Mouse (Mus musculus): ENCODE data around the gene Sln. TPM values are rescaled to one million over a fixed set of nuclear protein-coding genes. Genes with fewer than 3 reads are reported as not detected.

The Sln gene
- polyA plus RNA-seq (2012; ENCODE audit: insufficient read depth, low replicate concordance) = not detected in 2 replicates

DNA sequence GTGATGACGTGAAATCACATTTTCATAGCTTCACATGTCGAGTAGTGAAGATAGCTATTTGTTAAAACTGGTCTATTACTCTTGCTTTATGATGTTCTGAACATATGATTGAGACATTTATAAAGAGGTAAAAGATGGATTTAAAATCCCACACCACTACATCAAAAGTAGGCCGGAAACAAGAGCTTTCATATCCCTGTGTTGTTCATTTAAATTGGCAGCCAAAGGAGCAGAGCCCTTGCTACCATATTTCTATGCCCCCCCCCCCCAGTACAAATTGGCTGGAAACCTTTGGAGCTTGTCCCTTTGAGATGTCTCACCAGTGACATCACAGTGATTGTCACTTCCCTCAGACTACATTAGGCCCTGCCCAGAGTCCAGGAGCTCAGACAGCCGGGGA, at the start of gene Sln:
Gene Sln (plus strand): TSS at position 301 of the 400 bp plus-strand sequence.
- Histone ChIP-seq H3K9me3 (no peaks in the 10 kb centered on the region), H3K4me3 (replicated peaks) (no peak within 1 kb of the TSS), H3K36me3 (replicated peaks; ENCODE audit: low read length) (no peaks in the 10 kb centered on the region), H3K4me1 (no peaks in the 10 kb centered on the region), H3K27me3 (replicated peaks) (peaks cover 2% of the 10 kb centered on the region)
- no peak for TF ChIP-seq FLI1 (IDR thresholded peaks at IDR 0.05; ENCODE audit: low read length)
- TF ChIP-seq GATA1 (IDR thresholded peaks at IDR 0.05; ENCODE audit: borderline replicate concordance, low read length) = no peak

DNA sequence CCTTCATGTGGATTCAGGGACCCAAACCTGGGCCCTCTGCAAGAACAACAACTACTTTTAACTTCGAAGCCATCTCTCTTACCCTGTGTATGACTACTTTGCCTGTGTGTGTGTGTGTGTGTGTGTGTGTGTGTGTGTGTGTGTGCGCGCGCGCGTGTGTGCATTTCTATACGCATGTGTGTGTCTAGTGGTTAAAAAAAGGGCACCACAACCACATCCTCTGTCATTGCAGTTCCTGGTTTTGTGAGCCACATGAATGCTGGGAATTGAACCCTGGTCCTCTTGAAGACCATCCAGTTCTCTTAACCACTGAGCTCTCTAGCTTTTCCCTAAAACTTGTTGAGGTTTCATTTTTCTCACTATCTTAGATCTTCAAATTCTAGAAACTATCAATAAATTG, 47.0 kb upstream of the Sln start:
- no peaks in the 10 kb centered on the region for H3K36me3 ChIP-seq (replicated peaks; ENCODE audit: low read length)
- peaks cover 12% of the 10 kb centered on the region for H3K4me1 ChIP-seq
- H3K4me3 ChIP-seq (replicated peaks) = no peak overlapping the region
- no peaks in the 10 kb centered on the region for H3K9me3 ChIP-seq
- TF ChIP-seq GATA1 (IDR thresholded peaks at IDR 0.05; ENCODE audit: borderline replicate concordance, low read length) = no peak
- TF ChIP-seq FLI1 (IDR thresholded peaks at IDR 0.05; ENCODE audit: low read length) = no peak
- H3K27me3 ChIP-seq (replicated peaks) = no peaks in the 10 kb centered on the region

DNA sequence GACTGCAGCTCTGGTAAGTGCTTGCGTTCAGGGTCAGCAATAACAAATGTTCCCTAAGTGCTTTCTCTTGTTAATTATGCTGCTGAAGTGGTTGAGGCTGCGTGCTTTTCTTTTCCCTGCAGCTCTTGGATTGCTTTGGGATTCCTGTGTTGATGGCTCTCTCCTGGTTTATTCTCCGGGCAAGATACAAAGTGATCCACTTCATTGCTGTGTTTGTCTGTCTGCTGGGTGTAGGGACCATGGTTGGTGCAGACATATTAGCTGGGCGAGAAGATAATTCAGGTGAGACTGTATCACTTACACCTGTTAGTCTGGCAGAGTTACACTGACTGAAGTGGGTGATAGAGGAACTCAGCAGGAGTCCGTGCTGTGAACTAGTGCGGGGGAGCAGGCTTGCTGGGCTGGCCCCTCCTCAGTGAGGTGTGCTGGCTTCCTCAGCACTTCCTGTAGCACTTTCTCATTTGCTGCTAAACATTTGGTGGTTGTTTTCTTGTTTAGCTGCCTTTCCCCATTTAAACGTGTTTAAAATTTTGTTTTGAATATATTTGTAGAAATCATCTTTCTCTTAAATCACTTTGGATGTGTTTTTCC, 43.4 kb upstream of the Sln start:
- peaks cover 8% of the 10 kb centered on the region for H3K4me1 ChIP-seq
- no peaks in the 10 kb centered on the region for H3K9me3 ChIP-seq
- H3K36me3 ChIP-seq (replicated peaks; ENCODE audit: low read length) = peaks cover 2% of the 10 kb centered on the region
- H3K27me3 ChIP-seq (replicated peaks) = no peaks in the 10 kb centered on the region
- peak overlapping the region; percentile 47 for H3K4me3 ChIP-seq (replicated peaks)
- no peak for TF ChIP-seq FLI1 (IDR thresholded peaks at IDR 0.05; ENCODE audit: low read length)
- TF ChIP-seq GATA1 (IDR thresholded peaks at IDR 0.05; ENCODE audit: borderline replicate concordance, low read length) = no peak

DNA sequence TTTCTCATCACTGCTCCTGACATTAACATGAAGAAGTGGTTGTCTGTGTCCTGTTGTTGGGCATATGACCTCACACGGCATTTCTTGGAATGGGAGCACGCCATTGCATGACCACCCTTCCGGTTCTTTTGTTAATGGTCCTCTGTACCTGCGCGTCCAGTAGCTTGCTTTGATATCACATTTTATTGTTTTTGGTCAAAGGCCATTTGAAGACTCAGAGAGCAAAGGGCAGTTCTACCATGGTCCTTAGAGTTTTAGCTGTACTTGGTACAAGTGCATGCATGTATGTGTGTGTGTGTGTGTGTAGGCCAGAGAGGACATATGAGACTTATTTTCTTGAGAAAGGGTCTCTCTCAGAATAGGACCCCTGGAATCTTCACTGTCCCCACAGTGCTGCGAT, 36.5 kb upstream of the Sln start:
- Histone ChIP-seq H3K4me1 (no peaks in the 10 kb centered on the region), H3K27me3 (replicated peaks) (no peaks in the 10 kb centered on the region)

DNA sequence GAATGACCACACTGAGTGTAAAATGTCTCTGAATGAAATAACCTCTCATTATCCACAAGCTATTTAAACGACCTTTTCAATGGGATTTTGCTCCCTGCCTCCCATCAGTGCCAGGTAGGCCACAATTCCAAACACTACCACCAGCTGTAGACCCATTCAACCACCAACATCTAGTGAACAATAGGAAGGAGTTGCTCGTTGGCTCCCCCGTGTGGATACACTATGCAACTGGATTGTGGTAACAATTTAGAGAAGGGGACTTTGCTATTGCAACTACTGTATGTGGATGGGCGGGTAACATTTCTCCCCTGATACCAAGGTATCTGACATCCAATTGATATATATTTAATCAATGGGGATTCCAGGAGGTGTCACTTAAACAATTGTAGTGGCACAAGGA, 31.2 kb upstream of the Sln start:
- Histone ChIP-seq H3K36me3 (replicated peaks; ENCODE audit: low read length) (peaks cover 7% of the 10 kb centered on the region), H3K27me3 (replicated peaks) (peaks cover 5% of the 10 kb centered on the region), H3K4me3 (replicated peaks) (no peak overlapping the region), H3K9me3 (no peaks in the 10 kb centered on the region), H3K4me1 (no peaks in the 10 kb centered on the region)
- TF ChIP-seq GATA1 (IDR thresholded peaks at IDR 0.05; ENCODE audit: borderline replicate concordance, low read length) (no peak), FLI1 (IDR thresholded peaks at IDR 0.05; ENCODE audit: low read length) (no peak)

More for the DNA sequence above, 36.5 kb upstream of the Sln start:
- TF ChIP-seq GATA1 (IDR thresholded peaks at IDR 0.05; ENCODE audit: borderline replicate concordance, low read length) = no peak
- no peak for TF ChIP-seq FLI1 (IDR thresholded peaks at IDR 0.05; ENCODE audit: low read length)
- no peaks in the 10 kb centered on the region for H3K9me3 ChIP-seq
- peaks cover 9% of the 10 kb centered on the region for H3K36me3 ChIP-seq (replicated peaks; ENCODE audit: low read length)
- H3K4me3 ChIP-seq (replicated peaks) = no peak overlapping the region

DNA sequence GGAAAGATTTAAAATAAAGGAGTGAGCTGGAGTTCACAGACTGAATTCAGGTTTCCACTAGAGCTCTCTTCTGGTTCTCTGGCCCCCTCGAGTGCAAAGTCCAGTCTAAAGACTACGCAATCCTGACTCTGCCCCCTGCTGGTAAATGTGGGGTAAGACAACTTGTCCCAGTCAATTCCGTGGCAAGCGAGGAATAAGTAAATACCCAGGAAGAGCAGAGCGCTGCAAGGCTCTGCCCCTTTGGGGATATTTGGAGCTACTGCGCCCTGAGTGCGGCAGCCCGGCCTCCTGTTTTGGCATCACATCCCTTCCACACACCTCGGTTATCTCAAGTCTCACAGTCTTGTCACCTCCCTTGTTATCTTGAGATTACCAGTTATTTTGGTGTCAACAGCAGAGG, 24.6 kb upstream of the Sln start:
- no peak for TF ChIP-seq FLI1 (IDR thresholded peaks at IDR 0.05; ENCODE audit: low read length)
- TF ChIP-seq GATA1 (IDR thresholded peaks at IDR 0.05; ENCODE audit: borderline replicate concordance, low read length) = no peak

DNA sequence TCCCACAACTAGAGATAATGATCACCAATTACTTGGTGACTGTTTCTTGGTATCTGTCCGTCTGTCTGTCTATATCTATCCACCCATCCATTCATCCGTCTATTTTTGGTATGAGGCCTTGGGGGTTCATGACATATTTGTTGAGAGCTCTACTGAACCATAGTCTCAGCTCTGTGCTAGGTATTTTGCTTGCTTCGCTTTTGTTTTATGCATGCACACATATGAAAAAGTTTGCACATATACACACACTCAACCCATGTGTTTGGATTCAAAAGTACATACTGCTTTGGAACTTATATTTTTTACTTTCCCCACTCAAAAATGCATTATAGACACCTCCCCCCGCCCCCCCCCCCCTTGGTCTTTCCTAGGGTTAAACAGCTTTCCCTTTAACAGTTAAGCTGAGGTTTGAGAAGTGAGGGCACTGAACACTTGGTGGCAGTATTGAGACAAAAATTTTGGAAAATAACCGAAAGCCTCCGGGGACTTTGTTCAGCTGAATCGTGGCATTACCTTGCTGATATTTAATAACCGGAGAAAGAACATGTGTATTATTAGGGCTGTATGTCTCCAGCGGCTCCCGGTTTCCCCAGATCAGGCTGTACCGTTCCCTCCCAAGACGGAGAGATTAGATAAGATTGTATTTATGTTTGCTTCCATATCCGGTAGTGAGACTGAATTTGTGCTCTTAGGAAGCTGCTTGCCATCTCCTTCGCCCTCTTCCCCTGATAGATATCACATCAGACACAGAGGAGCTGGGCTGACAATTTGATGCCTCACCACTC, 20.7 kb upstream of the Sln start:
- H3K4me1 ChIP-seq = peaks cover 17% of the 10 kb centered on the region
- H3K27me3 ChIP-seq (replicated peaks) = peaks cover 25% of the 10 kb centered on the region
- no peaks in the 10 kb centered on the region for H3K9me3 ChIP-seq
- no peaks in the 10 kb centered on the region for H3K36me3 ChIP-seq (replicated peaks; ENCODE audit: low read length)
- no peak for TF ChIP-seq FLI1 (IDR thresholded peaks at IDR 0.05; ENCODE audit: low read length)
- no peak for TF ChIP-seq GATA1 (IDR thresholded peaks at IDR 0.05; ENCODE audit: borderline replicate concordance, low read length)
- peak overlapping the region; percentile 88 for H3K4me3 ChIP-seq (replicated peaks)

More for the DNA sequence above, 24.6 kb upstream of the Sln start:
- H3K36me3 ChIP-seq (replicated peaks; ENCODE audit: low read length) = no peaks in the 10 kb centered on the region
- no peak overlapping the region for H3K4me3 ChIP-seq (replicated peaks)
- peaks cover 25% of the 10 kb centered on the region for H3K27me3 ChIP-seq (replicated peaks)
- no peaks in the 10 kb centered on the region for H3K9me3 ChIP-seq
- peaks cover 12% of the 10 kb centered on the region for H3K4me1 ChIP-seq

DNA sequence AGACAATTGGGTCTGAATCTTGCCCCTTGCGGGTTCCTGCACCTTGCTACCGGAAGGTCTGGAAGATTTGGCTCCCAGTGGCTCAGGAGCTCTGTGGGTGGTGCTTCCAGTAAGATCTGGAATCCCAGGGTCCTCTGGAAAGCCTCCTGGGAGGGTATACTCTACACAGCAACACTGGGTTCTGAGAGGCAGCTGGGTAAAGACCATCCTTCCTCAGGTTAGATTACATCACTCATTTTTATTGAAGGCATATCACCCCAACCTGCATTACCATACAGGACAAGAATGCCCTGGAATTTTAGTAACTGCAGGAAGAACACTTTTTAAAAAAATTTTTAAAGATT, 20.1 kb upstream of the Sln start:
- H3K4me3 ChIP-seq (replicated peaks) = peak overlapping the region; percentile 88
- peaks cover 17% of the 10 kb centered on the region for H3K4me1 ChIP-seq
- H3K9me3 ChIP-seq = no peaks in the 10 kb centered on the region
- no peaks in the 10 kb centered on the region for H3K36me3 ChIP-seq (replicated peaks; ENCODE audit: low read length)
- peaks cover 23% of the 10 kb centered on the region for H3K27me3 ChIP-seq (replicated peaks)
- TF ChIP-seq FLI1 (IDR thresholded peaks at IDR 0.05; ENCODE audit: low read length) (no peak), GATA1 (IDR thresholded peaks at IDR 0.05; ENCODE audit: borderline replicate concordance, low read length) (no peak)

DNA sequence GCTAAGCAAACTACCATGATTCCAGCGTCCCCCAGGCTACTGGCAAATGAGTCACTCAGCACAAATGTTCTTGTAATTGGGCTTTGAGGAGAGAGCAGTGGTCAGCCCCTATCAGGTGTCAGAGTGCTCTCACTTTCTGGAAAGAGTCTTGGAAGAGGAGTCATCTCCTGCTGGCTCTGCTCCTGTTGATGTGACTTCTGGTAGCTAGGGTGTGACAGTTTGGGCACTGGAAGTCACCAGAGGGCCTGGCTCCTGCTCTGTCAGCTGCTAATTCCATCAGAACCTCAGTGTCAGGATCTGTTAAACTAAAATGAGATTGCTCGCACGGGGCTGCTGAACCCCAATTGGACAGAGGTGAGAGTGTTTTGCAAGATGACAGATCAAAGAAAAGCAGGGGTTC, 14.9 kb upstream of the Sln start:
- TF ChIP-seq FLI1 (IDR thresholded peaks at IDR 0.05; ENCODE audit: low read length) = no peak
- no peak for TF ChIP-seq GATA1 (IDR thresholded peaks at IDR 0.05; ENCODE audit: borderline replicate concordance, low read length)
- Histone ChIP-seq H3K4me1 (peaks cover 5% of the 10 kb centered on the region; the same call in 1 of the 2 replicates), H3K27me3 (replicated peaks) (peaks cover 9% of the 10 kb centered on the region), H3K4me3 (replicated peaks) (no peak overlapping the region), H3K9me3 (no peaks in the 10 kb centered on the region), H3K36me3 (replicated peaks; ENCODE audit: low read length) (no peaks in the 10 kb centered on the region)

DNA sequence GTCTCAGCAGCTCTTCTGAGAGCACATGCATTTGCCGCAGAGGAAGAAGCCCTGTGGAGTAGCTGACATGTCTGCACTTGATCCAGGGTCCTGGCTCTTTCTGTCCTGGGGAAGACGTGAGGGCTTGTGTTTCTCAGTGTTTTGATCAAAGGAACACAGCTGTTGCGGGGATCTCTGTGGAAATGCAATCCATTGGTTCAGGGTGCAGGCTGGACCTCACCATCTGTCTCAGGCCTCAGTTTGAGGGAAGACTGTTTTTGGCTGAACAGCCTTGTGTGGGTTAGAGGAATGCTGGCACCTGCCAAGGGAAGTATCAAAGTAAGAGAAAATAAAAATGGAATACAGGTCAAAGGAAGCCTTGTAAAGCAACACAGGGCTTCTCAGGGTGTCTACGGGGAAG, 14.0 kb upstream of the Sln start:
- Histone ChIP-seq H3K27me3 (replicated peaks) (peaks cover 9% of the 10 kb centered on the region), H3K36me3 (replicated peaks; ENCODE audit: low read length) (no peaks in the 10 kb centered on the region), H3K4me1 (peaks cover 5% of the 10 kb centered on the region; the same call in 1 of the 2 replicates), H3K4me3 (replicated peaks) (no peak overlapping the region), H3K9me3 (no peaks in the 10 kb centered on the region)
- TF ChIP-seq FLI1 (IDR thresholded peaks at IDR 0.05; ENCODE audit: low read length) = no peak
- no peak for TF ChIP-seq GATA1 (IDR thresholded peaks at IDR 0.05; ENCODE audit: borderline replicate concordance, low read length)

Measured in megakaryocyte, embryonic 14.5 days (primary cell).